Mouse (Mus musculus): Measurements from ENCODE around the gene Snx14.

DNA sequence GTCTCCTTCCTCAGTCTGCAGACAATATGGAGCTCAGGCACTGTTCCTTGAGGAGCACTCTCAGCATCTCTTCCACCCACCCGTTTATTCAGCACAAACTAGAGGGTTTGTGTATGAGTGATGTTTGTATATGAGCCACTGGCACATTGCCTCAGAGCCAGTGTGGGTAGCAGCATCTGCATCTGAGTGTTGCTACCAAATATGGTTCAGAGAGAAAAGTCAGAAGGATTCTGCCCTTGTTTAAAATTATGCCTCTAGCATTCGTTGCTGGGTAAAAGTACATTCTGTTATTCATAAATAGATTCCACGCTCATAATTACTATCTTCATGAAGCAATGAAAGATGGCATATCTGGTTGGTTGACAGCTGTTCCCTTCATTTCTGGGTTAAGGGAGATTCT lies 96.1 kb downstream of the Snx14 start:
- TF ChIP-seq EP300 (IDR thresholded peaks at IDR 0.05; ENCODE audit: low read depth) (no peak), CTCF (IDR thresholded peaks at IDR 0.05; ENCODE audit: low read depth) (no peak)

All from heart, postnatal 0 days (tissue).